Mouse (Mus musculus): ENCODE results near the gene Otc. TPM values are rescaled to one million over a fixed set of nuclear protein-coding genes. Genes with fewer than 3 reads are reported as not detected.

Gene Otc
- polyA plus RNA-seq, 1 experiment from 2014 or later: not detected

GRCm38 (mm10) chrX:10251357-10251756 lies 748 bp upstream of the Otc start:
- Histone ChIP-seq H3K4me2 (ENCODE audit: low read depth) (no peak overlapping the region), H3K9me3 (ENCODE audit: control insufficient read depth, low read length) (no peaks in the 10 kb centered on the region), H3K9ac (ENCODE audit: low read length) (no peak overlapping the region), H3K27me3 (ENCODE audit: control insufficient read depth, insufficient read depth, low read length) (no peaks in the 10 kb centered on the region), H3K4me3 (ENCODE audit: low read depth, low read length) (no peak overlapping the region), H3K4me1 (ENCODE audit: control insufficient read depth, insufficient read depth, low read length) (no peaks in the 10 kb centered on the region), H3K27ac (ENCODE audit: low read depth, low read length) (no peak overlapping the region), H3K36me3 (ENCODE audit: control insufficient read depth, insufficient read depth, low read length) (no peaks in the 10 kb centered on the region)
- DNase-seq (ENCODE audit: low spot score) (no peak), ATAC-seq (ENCODE audit: insufficient read depth, low FRiP score, low TSS enrichment) (no peak)

DNA sequence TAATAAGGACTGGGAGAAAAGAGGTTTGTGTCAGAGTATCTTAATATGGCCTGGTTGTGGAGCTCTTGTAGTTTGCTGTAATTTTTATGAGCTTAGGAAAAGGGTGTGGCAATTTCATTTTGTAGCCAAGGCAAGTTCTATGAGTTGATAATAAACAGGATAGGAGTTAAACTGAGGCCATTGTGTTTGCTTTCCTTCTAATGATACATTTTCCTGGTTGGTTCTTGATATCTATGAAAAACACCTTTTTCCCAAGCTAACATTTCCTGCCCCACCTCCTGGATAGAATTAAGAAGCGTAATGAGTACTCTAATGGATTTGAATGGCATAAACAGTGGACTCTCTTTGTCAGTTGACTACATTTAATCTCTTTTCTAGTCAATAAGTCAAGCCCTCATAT lies 5.7 kb downstream of the Otc start:
- DNase-seq (ENCODE audit: low spot score) (no peak), ATAC-seq (ENCODE audit: insufficient read depth, low FRiP score, low TSS enrichment) (no peak)
- WGBS: 93% methylated on average over 1 of the region's 1 CpGs
- Histone ChIP-seq H3K36me3 (ENCODE audit: control insufficient read depth, insufficient read depth, low read length) (no peaks in the 10 kb centered on the region), H3K4me3 (ENCODE audit: low read depth, low read length) (no peak overlapping the region), H3K4me1 (ENCODE audit: control insufficient read depth, insufficient read depth, low read length) (no peaks in the 10 kb centered on the region), H3K9ac (ENCODE audit: low read length) (no peak overlapping the region), H3K27me3 (ENCODE audit: control insufficient read depth, insufficient read depth, low read length) (no peaks in the 10 kb centered on the region), H3K9me3 (ENCODE audit: control insufficient read depth, low read length) (no peaks in the 10 kb centered on the region), H3K27ac (ENCODE audit: low read depth, low read length) (no peak overlapping the region), H3K4me2 (ENCODE audit: low read depth) (no peak overlapping the region)

DNA sequence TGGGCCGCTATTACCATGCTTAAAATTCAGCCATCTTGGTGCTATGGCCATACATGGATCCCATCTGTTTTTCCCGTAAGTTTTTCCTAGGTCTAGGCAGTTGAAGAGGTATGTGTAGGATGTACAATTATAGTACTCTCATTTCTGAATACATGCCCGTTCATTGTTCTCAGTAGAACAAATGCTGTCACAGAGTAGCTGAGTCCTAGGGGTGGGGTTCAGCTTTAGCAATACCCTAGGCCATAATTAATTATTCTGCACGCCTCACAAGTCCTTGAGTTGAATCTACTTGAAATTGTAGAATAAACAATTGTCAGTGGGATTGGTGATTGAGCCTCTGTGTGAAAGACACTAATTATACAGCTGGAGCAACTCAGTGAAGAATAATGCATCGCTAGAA lies 6.2 kb downstream of the Otc start:
- no peak for ATAC-seq (ENCODE audit: insufficient read depth, low FRiP score, low TSS enrichment)
- H3K27me3 ChIP-seq (ENCODE audit: control insufficient read depth, insufficient read depth, low read length): no peaks in the 10 kb centered on the region
- WGBS: 85% methylated on average over 5 of the region's 5 CpGs
- no peaks in the 10 kb centered on the region for H3K9me3 ChIP-seq (ENCODE audit: control insufficient read depth, low read length)
- no peaks in the 10 kb centered on the region for H3K36me3 ChIP-seq (ENCODE audit: control insufficient read depth, insufficient read depth, low read length)
- no peak for DNase-seq (ENCODE audit: low spot score)
- no peak overlapping the region for H3K27ac ChIP-seq (ENCODE audit: low read depth, low read length)
- no peak overlapping the region for H3K4me3 ChIP-seq (ENCODE audit: low read depth, low read length)
- no peak overlapping the region for H3K4me2 ChIP-seq (ENCODE audit: low read depth)
- H3K9ac ChIP-seq (ENCODE audit: low read length): no peak overlapping the region
- no peaks in the 10 kb centered on the region for H3K4me1 ChIP-seq (ENCODE audit: control insufficient read depth, insufficient read depth, low read length)

- no peaks in the 10 kb centered on the region for H3K27me3 ChIP-seq (ENCODE audit: control insufficient read depth, insufficient read depth, low read length)
- H3K9me3 ChIP-seq (ENCODE audit: control insufficient read depth, low read length): no peaks in the 10 kb centered on the region
- no peak overlapping the region for H3K27ac ChIP-seq (ENCODE audit: low read depth, low read length)
- H3K4me3 ChIP-seq (ENCODE audit: low read depth, low read length): no peak overlapping the region
- DNase-seq (ENCODE audit: low spot score): no peak
- no peaks in the 10 kb centered on the region for H3K4me1 ChIP-seq (ENCODE audit: control insufficient read depth, insufficient read depth, low read length)
- no peak overlapping the region for H3K9ac ChIP-seq (ENCODE audit: low read length)
- ATAC-seq (ENCODE audit: insufficient read depth, low FRiP score, low TSS enrichment): no peak
- H3K36me3 ChIP-seq (ENCODE audit: control insufficient read depth, insufficient read depth, low read length): no peaks in the 10 kb centered on the region
- 77% methylated on average over 3 of the region's 3 CpGs for WGBS
- H3K4me2 ChIP-seq (ENCODE audit: low read depth): no peak overlapping the region
These were observed 16.2 kb downstream of the Otc start for GRCm38 (mm10) chrX:10268308-10268707.

DNA sequence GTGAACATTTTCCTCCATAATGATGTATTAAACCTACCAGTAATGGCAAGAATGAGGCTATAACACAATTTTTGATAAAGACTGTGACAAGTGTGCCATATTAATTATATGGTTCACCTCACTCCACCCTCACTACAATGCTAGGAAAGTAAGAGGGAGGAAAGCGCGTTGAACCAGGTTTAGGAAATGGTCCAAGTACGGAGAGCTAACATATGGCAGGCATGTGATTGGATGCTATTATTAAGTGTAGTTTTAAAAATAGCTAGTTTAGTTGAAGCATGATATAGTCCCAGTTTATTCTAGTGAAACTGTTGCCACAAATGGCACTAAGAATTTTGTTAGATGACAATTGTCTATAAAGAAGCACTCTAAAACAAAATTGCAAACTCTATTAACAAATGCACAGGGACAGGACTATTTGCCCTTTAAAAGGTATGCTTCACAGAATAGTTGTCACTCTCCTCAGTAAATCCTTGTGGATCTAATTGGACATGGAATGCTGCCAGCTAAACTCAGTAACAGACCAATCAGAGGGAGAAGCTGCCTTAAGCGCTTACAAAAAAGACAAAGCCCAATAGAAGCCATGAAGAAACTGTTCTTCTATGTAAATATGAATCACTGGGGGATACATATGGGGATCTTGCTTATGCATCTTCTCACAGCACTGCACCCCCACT lies 16.8 kb downstream of the Otc start:
- Histone ChIP-seq H3K27me3 (ENCODE audit: control insufficient read depth, insufficient read depth, low read length) (no peaks in the 10 kb centered on the region), H3K4me2 (ENCODE audit: low read depth) (no peak overlapping the region), H3K4me1 (ENCODE audit: control insufficient read depth, insufficient read depth, low read length) (no peaks in the 10 kb centered on the region), H3K36me3 (ENCODE audit: control insufficient read depth, insufficient read depth, low read length) (no peaks in the 10 kb centered on the region), H3K4me3 (ENCODE audit: low read depth, low read length) (no peak overlapping the region), H3K27ac (ENCODE audit: low read depth, low read length) (no peak overlapping the region), H3K9ac (ENCODE audit: low read length) (no peak overlapping the region), H3K9me3 (ENCODE audit: control insufficient read depth, low read length) (no peaks in the 10 kb centered on the region)
- DNase-seq (ENCODE audit: low spot score) (no peak), ATAC-seq (ENCODE audit: insufficient read depth, low FRiP score, low TSS enrichment) (no peak)
- WGBS: 91% methylated on average over 4 of the region's 4 CpGs

DNA sequence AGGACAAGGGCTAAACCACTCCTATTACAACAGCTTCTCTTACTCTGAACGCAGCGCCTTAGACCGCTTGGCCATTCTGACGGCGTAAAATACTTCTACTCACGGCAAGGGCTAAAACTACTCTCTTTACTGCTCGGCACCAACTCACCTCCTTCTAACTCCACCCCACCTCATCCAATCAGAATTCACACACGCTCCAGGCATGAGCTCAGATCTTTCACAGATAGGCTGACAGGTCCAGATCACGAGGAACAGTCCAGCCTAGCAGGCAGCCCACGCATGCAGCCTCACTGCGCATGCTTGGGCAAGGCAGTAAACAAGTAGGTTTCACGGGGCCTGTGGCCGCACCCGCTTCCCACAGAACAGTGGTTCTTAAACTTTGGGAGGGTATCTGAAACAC lies 45.2 kb downstream of the Otc start:
- ATAC-seq (ENCODE audit: insufficient read depth, low FRiP score, low TSS enrichment) (no peak), DNase-seq (ENCODE audit: low spot score) (no peak)
- Histone ChIP-seq H3K27ac (ENCODE audit: low read depth, low read length) (no peak overlapping the region), H3K4me2 (ENCODE audit: low read depth) (no peak overlapping the region), H3K9ac (ENCODE audit: low read length) (no peak overlapping the region), H3K36me3 (ENCODE audit: control insufficient read depth, insufficient read depth, low read length) (no peaks in the 10 kb centered on the region), H3K9me3 (ENCODE audit: control insufficient read depth, low read length) (no peaks in the 10 kb centered on the region), H3K4me3 (ENCODE audit: low read depth, low read length) (no peak overlapping the region), H3K4me1 (ENCODE audit: control insufficient read depth, insufficient read depth, low read length) (no peaks in the 10 kb centered on the region), H3K27me3 (ENCODE audit: control insufficient read depth, insufficient read depth, low read length) (no peaks in the 10 kb centered on the region)
- 93% methylated on average over 14 of the region's 14 CpGs for WGBS

DNA sequence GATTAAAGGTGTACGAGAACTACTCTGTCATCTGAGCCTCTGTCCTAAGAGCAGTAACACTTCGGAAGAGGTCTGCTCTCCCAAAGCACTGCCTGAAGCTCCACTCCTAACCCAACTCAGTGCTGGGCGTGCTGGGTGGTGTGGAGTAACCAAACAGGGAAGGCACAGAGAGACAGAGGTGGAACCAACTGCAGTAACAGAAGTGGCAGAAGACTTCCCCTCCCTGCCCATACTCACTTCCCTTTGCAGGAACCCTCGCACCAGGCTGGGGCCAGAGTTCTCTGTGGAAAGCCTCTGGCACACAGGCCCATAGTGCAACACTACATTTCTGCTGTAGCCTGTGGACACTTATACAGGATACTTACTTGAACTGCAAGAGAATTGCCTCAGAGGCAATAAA lies 66.1 kb downstream of the Otc start:
- H3K9me3 ChIP-seq (ENCODE audit: control insufficient read depth, low read length): no peaks in the 10 kb centered on the region
- ATAC-seq (ENCODE audit: insufficient read depth, low FRiP score, low TSS enrichment) (no peak), DNase-seq (ENCODE audit: low spot score) (no peak)
- no peak overlapping the region for H3K27ac ChIP-seq (ENCODE audit: low read depth, low read length)
- no peaks in the 10 kb centered on the region for H3K36me3 ChIP-seq (ENCODE audit: control insufficient read depth, insufficient read depth, low read length)
- no peaks in the 10 kb centered on the region for H3K4me1 ChIP-seq (ENCODE audit: control insufficient read depth, insufficient read depth, low read length)
- H3K4me2 ChIP-seq (ENCODE audit: low read depth): no peak overlapping the region
- no peak overlapping the region for H3K4me3 ChIP-seq (ENCODE audit: low read depth, low read length)
- WGBS: 84% methylated on average over 4 of the region's 4 CpGs
- no peak overlapping the region for H3K9ac ChIP-seq (ENCODE audit: low read length)
- no peaks in the 10 kb centered on the region for H3K27me3 ChIP-seq (ENCODE audit: control insufficient read depth, insufficient read depth, low read length)

DNA sequence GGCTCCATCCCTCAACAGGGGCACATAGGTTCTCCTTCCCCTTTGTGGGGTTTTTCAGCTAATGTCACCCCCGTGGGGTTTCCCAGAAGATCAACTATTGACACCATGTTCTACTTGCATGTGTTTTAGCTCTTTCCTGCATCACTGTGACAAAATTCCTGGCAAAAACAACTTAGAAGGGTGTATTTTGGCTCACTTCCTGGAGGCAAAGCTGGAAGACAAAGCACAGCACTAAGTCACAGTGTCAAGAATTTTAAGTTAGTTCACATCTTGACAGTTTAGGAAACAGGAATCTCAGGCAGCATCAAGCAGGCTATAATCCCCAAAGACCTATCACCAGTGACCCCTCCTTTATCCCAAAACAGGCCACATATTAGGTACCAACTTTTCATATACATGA lies 78.1 kb downstream of the Otc start:
- no peak for DNase-seq (ENCODE audit: low spot score)
- ATAC-seq (ENCODE audit: insufficient read depth, low FRiP score, low TSS enrichment): no peak
- H3K4me2 ChIP-seq (ENCODE audit: low read depth): no peak overlapping the region
- no peak overlapping the region for H3K9ac ChIP-seq (ENCODE audit: low read length)
- WGBS: 70% methylated on average over 1 of the region's 1 CpGs
- no peaks in the 10 kb centered on the region for H3K36me3 ChIP-seq (ENCODE audit: control insufficient read depth, insufficient read depth, low read length)
- no peak overlapping the region for H3K27ac ChIP-seq (ENCODE audit: low read depth, low read length)
- no peaks in the 10 kb centered on the region for H3K4me1 ChIP-seq (ENCODE audit: control insufficient read depth, insufficient read depth, low read length)
- no peaks in the 10 kb centered on the region for H3K27me3 ChIP-seq (ENCODE audit: control insufficient read depth, insufficient read depth, low read length)
- H3K9me3 ChIP-seq (ENCODE audit: control insufficient read depth, low read length): no peaks in the 10 kb centered on the region
- H3K4me3 ChIP-seq (ENCODE audit: low read depth, low read length): no peak overlapping the region

DNA sequence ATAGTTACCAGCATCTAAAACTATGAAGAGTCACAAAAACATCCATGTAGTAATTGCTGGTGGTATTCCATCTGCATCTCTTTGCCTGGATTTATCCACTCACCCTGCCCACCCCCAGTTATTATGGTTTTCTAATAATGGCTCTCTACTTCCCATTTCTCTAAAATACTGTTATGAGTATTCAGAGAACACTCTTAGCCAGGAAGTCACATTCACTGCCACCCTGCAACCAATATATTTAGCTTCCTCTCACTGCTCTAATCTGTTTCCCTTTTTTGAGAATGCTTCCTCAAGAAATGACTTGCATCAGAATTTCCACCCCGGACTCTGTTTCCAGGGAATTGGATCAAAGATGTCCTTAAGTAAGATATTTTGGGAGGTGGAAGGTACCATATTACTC lies 79.6 kb downstream of the Otc start:
- Histone ChIP-seq H3K9me3 (ENCODE audit: control insufficient read depth, low read length) (no peaks in the 10 kb centered on the region), H3K4me2 (ENCODE audit: low read depth) (no peak overlapping the region), H3K4me1 (ENCODE audit: control insufficient read depth, insufficient read depth, low read length) (no peaks in the 10 kb centered on the region), H3K36me3 (ENCODE audit: control insufficient read depth, insufficient read depth, low read length) (no peaks in the 10 kb centered on the region), H3K27ac (ENCODE audit: low read depth, low read length) (no peak overlapping the region), H3K9ac (ENCODE audit: low read length) (no peak overlapping the region), H3K27me3 (ENCODE audit: control insufficient read depth, insufficient read depth, low read length) (no peaks in the 10 kb centered on the region), H3K4me3 (ENCODE audit: low read depth, low read length) (no peak overlapping the region)
- DNase-seq (ENCODE audit: low spot score): no peak
- ATAC-seq (ENCODE audit: insufficient read depth, low FRiP score, low TSS enrichment): no peak
- 89% methylated on average over 1 of the region's 1 CpGs for WGBS

Measured in neural tube, embryonic 11.5 days (tissue).